Mouse (Mus musculus) gastrocnemius, postnatal 25 days (tissue): ENCODE measurements around the gene Rpn1. TPM values are rescaled to one million over a fixed set of nuclear protein-coding genes. Genes with fewer than 3 reads are reported as not detected.
A peak's percentile ranks its signal among the peaks of the same experiment; 100 is the strongest.

Experiments used
- DNase-seq: peaks from one replicate; pipeline ENCODE4 v3.0.0; 2022
- long read RNA-seq, 2 experiments: library from polyadenylated mRNA; stranded (forward); transcript quantifications; one replicate each; pipeline ENCODE4 v2.0.0; 2021
- total RNA-seq, 2 experiments: library from RNA; stranded (reverse); gene quantifications; 1 replicate in 1 of 2; 2 replicates in 1 of 2; pipeline ENCODE4 v1.2.3; 2021

The Rpn1 gene
- 10 to 100 TPM; 67.1 to 71.0 TPM for total RNA-seq
- long read RNA-seq, experiment 1, transcript Rpn1-201 (10 exons, 3,633 nt): major isoform, 60 of 70 reads
- long read RNA-seq, experiment 1, partial matches to known transcripts: 2 of 70 reads
- long read RNA-seq, experiment 1, other reads (novel, unspliced or antisense): 8 of 70 reads
- long read RNA-seq, experiment 2, transcript Rpn1-201 (10 exons, 3,633 nt): major isoform, 82 of 91 reads
- long read RNA-seq, experiment 2, partial matches to known transcripts: 7 of 91 reads
- long read RNA-seq, experiment 2, other reads (novel, unspliced or antisense): 2 of 91 reads

GRCm38 (mm10) chr6:88084278-88085151 is at the start of gene Rpn1:
Gene Rpn1, plus strand, starts transcription at chr6:88084482.
- peak; percentile 97 for DNase-seq

- no peak for DNase-seq
Observed at GRCm38 (mm10) chr6:88037471-88038045, 46.7 kb upstream of the Rpn1 start.

GRCm38 (mm10) chr6:88039426-88039825 is 44.9 kb upstream of the Rpn1 start:
- no peak for DNase-seq

- peak; percentile 71 for DNase-seq
Observed at GRCm38 (mm10) chr6:88041221-88041620, 43.1 kb upstream of the Rpn1 start.

- no peak for DNase-seq
Observed at GRCm38 (mm10) chr6:88042336-88042735, 41.9 kb upstream of the Rpn1 start.

- peak; percentile 44 for DNase-seq
Observed at GRCm38 (mm10) chr6:88044234-88044576, 40.1 kb upstream of the Rpn1 start.

- peak; percentile 96 for DNase-seq
Observed at GRCm38 (mm10) chr6:88044577-88045405, 39.5 kb upstream of the Rpn1 start, which contains the start of gene Rab7. Gene Rab7, minus strand, starts transcription at chr6:88045270.

GRCm38 (mm10) chr6:88045406-88045766 is 38.9 kb upstream of the Rpn1 start:
- DNase-seq: no peak

GRCm38 (mm10) chr6:88047853-88048252 is 36.4 kb upstream of the Rpn1 start:
- no peak for DNase-seq

- no peak for DNase-seq
Observed at GRCm38 (mm10) chr6:88049008-88049407, 35.3 kb upstream of the Rpn1 start.

- DNase-seq: no peak
Observed at GRCm38 (mm10) chr6:88051206-88051605, 33.1 kb upstream of the Rpn1 start.

- no peak for DNase-seq
Observed at GRCm38 (mm10) chr6:88053228-88054080, 30.8 kb upstream of the Rpn1 start.

- no peak for DNase-seq
Observed at GRCm38 (mm10) chr6:88054081-88054835, 30.0 kb upstream of the Rpn1 start.

GRCm38 (mm10) chr6:88055663-88056062 is 28.6 kb upstream of the Rpn1 start:
- DNase-seq: no peak

- no peak for DNase-seq
Observed at GRCm38 (mm10) chr6:88056866-88057265, 27.4 kb upstream of the Rpn1 start.

- no peak for DNase-seq
Observed at GRCm38 (mm10) chr6:88059903-88060302, 24.4 kb upstream of the Rpn1 start.

- no peak for DNase-seq
Observed at GRCm38 (mm10) chr6:88060602-88061001, 23.7 kb upstream of the Rpn1 start.

GRCm38 (mm10) chr6:88061406-88061805 is 22.9 kb upstream of the Rpn1 start:
- no peak for DNase-seq

- peak; percentile 72 for DNase-seq
Observed at GRCm38 (mm10) chr6:88062398-88062797, 21.9 kb upstream of the Rpn1 start.

- DNase-seq: no peak
Observed at GRCm38 (mm10) chr6:88064072-88064642, 20.1 kb upstream of the Rpn1 start.
